Mouse (Mus musculus) CH12.LX (cell line): ENCODE data around the gene Olfr1395. TPM values are rescaled to one million over a fixed set of nuclear protein-coding genes. Genes with fewer than 3 reads are reported as not detected.

Experiments
- DNase-seq: peaks from one replicate; pipeline ENCODE4 v3.0.0-alpha.2; 2013; ENCODE audit errors: extremely low read depth
- H3K27ac ChIP-seq: 2 replicates; pipeline ENCODE4 v1.5.1; 2012; ENCODE audit warnings: low read depth, mild to moderate bottlenecking, control low read depth, moderate library complexity; ENCODE audit not compliant: insufficient read depth
- H3K27me3 ChIP-seq: replicated peaks from 2 replicates; pipeline ENCODE3; 2012; ENCODE audit warnings: inconsistent platforms
- H3K36me3 ChIP-seq, 2 experiments: replicated peaks in 1 of 2; 2 replicates each; pipeline versions ENCODE3 to v1.6.1; 2012; ENCODE audit warnings: inconsistent platforms in 1 of 2, low read length in 1 of 2, mild to moderate bottlenecking in 1 of 2, mixed read lengths in 1 of 2, moderate library complexity in 1 of 2; ENCODE audit not compliant: control insufficient read depth in 1 of 2, insufficient read depth in 1 of 2
- H3K4me1 ChIP-seq, 2 experiments: 2 replicates each; pipeline ENCODE4 v1.6.1; 2012; ENCODE audit warnings: inconsistent platforms in 1 of 2, moderate library complexity in 1 of 2; ENCODE audit not compliant: insufficient read depth in 2 of 2, control insufficient read depth in 1 of 2
- H3K4me2 ChIP-seq: 2 replicates; pipeline ENCODE4 v1.6.1; 2012; ENCODE audit warnings: low read depth, mild to moderate bottlenecking, control low read depth; ENCODE audit not compliant: poor library complexity, insufficient read depth, severe bottlenecking
- H3K4me3 ChIP-seq, 3 experiments: fragments of 150-350 bp in 1 of 3; sonication (generic) in 1 of 3; replicated peaks in 1 of 3; 2 replicates each; pipeline versions ENCODE3 to v1.5.1; 2011 to 2012; ENCODE audit warnings: low read depth in 2 of 3, low read length in 2 of 3, mild to moderate bottlenecking in 2 of 3, moderate library complexity in 2 of 3, control low read depth in 1 of 3, improper control_type of control experiment in 1 of 3, inconsistent platforms in 1 of 3, mixed read lengths in 1 of 3; ENCODE audit not compliant: poor library complexity in 1 of 3
- H3K79me2 ChIP-seq: replicated peaks from 2 replicates; pipeline ENCODE4 v1.6.1; 2012; ENCODE audit warnings: mild to moderate bottlenecking, moderate library complexity; ENCODE audit not compliant: control insufficient read depth, poor library complexity, insufficient read depth, severe bottlenecking; ENCODE audit errors: extremely low read depth
- H3K9ac ChIP-seq: 2 replicates; pipeline ENCODE4 v1.6.1; 2012; ENCODE audit warnings: low read depth, mild to moderate bottlenecking, control low read depth, moderate library complexity; ENCODE audit not compliant: insufficient read depth
- H3K9me3 ChIP-seq: replicated peaks from 2 replicates; pipeline ENCODE3; 2012; ENCODE audit warnings: low read length, inconsistent platforms, mixed read lengths
- CHD1 ChIP-seq: IDR thresholded peaks from 2 replicates; pipeline ENCODE4 v1.6.1; 2012; ENCODE audit warnings: low read depth, low read length, improper control_type of control experiment, inconsistent platforms
- CHD2 ChIP-seq: IDR thresholded peaks from 2 replicates; pipeline ENCODE4 v1.6.1; 2011; ENCODE audit warnings: low read length, improper control_type of control experiment
- CTCF ChIP-seq, 2 experiments: IDR thresholded peaks in 1 of 2; conservative IDR thresholded peaks in 1 of 2; 2 replicates each; pipeline ENCODE4 v1.5.1; 2011 to 2012; ENCODE audit warnings: low read depth in 2 of 2, low read length in 2 of 2, improper control_type of control experiment in 1 of 2, inconsistent platforms in 1 of 2, mild to moderate bottlenecking in 1 of 2, moderate library complexity in 1 of 2
- E2F4 ChIP-seq: IDR thresholded peaks from 2 replicates; pipeline ENCODE4 v1.6.1; 2011; ENCODE audit warnings: low read depth, low read length, improper control_type of control experiment; ENCODE audit not compliant: insufficient replicate concordance
- ELF1 ChIP-seq: IDR thresholded peaks from 2 replicates; pipeline ENCODE4 v1.6.1; 2014; ENCODE audit warnings: low read depth, mild to moderate bottlenecking, inconsistent platforms, low read length, improper control_type of control experiment
- EP300 ChIP-seq: IDR thresholded peaks from 2 replicates; pipeline ENCODE4 v1.6.1; 2011; ENCODE audit warnings: low read length, improper control_type of control experiment
- GABPA ChIP-seq: IDR thresholded peaks from 2 replicates; pipeline ENCODE4 v1.6.1; 2012; ENCODE audit warnings: low read depth, low read length, improper control_type of control experiment, inconsistent platforms; ENCODE audit not compliant: insufficient replicate concordance
- HCFC1 ChIP-seq: IDR thresholded peaks from 2 replicates; pipeline ENCODE4 v1.6.1; 2012; ENCODE audit warnings: low read depth, mild to moderate bottlenecking, inconsistent platforms, low read length, improper control_type of control experiment
- IRF4 ChIP-seq: IDR thresholded peaks from 2 replicates; pipeline ENCODE4 v1.6.1; 2014; ENCODE audit warnings: low read depth, mild to moderate bottlenecking, inconsistent platforms, low read length, improper control_type of control experiment
- JUN ChIP-seq: IDR thresholded peaks from 2 replicates; pipeline ENCODE4 v1.6.1; 2011; ENCODE audit warnings: low read depth, mild to moderate bottlenecking, low read length, improper control_type of control experiment, moderate library complexity; ENCODE audit not compliant: insufficient read depth
- JUND ChIP-seq: conservative IDR thresholded peaks from 2 replicates; pipeline ENCODE4 v1.6.1; 2011; ENCODE audit warnings: low read depth, low read length, improper control_type of control experiment
- KAT2A ChIP-seq: IDR thresholded peaks from 2 replicates; pipeline ENCODE4 v1.6.1; 2012; ENCODE audit warnings: low read length, improper control_type of control experiment, inconsistent platforms; ENCODE audit not compliant: insufficient replicate concordance
- MAFK ChIP-seq: IDR thresholded peaks from 2 replicates; pipeline ENCODE4 v1.6.1; 2011; ENCODE audit warnings: low read length, improper control_type of control experiment; ENCODE audit not compliant: insufficient replicate concordance
- MAX ChIP-seq: IDR thresholded peaks from 2 replicates; pipeline ENCODE4 v1.6.1; 2011; ENCODE audit warnings: low read length, improper control_type of control experiment
- MAZ ChIP-seq: IDR thresholded peaks from 2 replicates; pipeline ENCODE4 v1.6.1; 2012; ENCODE audit warnings: low read depth, mild to moderate bottlenecking, inconsistent platforms, low read length, improper control_type of control experiment, moderate library complexity
- MEF2A ChIP-seq: IDR thresholded peaks from 2 replicates; pipeline ENCODE4 v1.6.1; 2014; ENCODE audit warnings: low read depth, mild to moderate bottlenecking, inconsistent platforms, low read length, improper control_type of control experiment, borderline replicate concordance
- MYC ChIP-seq: IDR thresholded peaks from 2 replicates; pipeline ENCODE4 v1.6.1; 2011; ENCODE audit warnings: low read depth, mild to moderate bottlenecking, improper control_type of control experiment, low read length
- NRF1 ChIP-seq: IDR thresholded peaks from 2 replicates; pipeline ENCODE4 v1.6.1; 2014; ENCODE audit warnings: low read depth, mild to moderate bottlenecking, inconsistent platforms, low read length, improper control_type of control experiment, moderate library complexity
- POLR2A ChIP-seq: IDR thresholded peaks from 2 replicates; pipeline ENCODE4 v1.6.1; 2011; ENCODE audit warnings: low read depth, mild to moderate bottlenecking, improper control_type of control experiment, low read length
- POLR2AphosphoS2 ChIP-seq: IDR thresholded peaks from 2 replicates; pipeline ENCODE4 v1.6.1; 2011; ENCODE audit warnings: low read depth, low read length, improper control_type of control experiment
- RAD21 ChIP-seq: IDR thresholded peaks from 2 replicates; pipeline ENCODE4 v1.6.1; 2011; ENCODE audit warnings: low read depth, mild to moderate bottlenecking, low read length, improper control_type of control experiment, moderate library complexity
- RCOR1 ChIP-seq: conservative IDR thresholded peaks from 2 replicates; pipeline ENCODE4 v1.6.1; 2012; ENCODE audit warnings: low read depth, mild to moderate bottlenecking, inconsistent platforms, low read length, improper control_type of control experiment
- SIN3A ChIP-seq: IDR thresholded peaks from 2 replicates; pipeline ENCODE4 v1.6.1; 2012; ENCODE audit warnings: low read length, improper control_type of control experiment, inconsistent platforms
- SMC3 ChIP-seq: IDR thresholded peaks from 2 replicates; pipeline ENCODE4 v1.6.1; 2011; ENCODE audit warnings: low read depth, low read length, improper control_type of control experiment
- TBP ChIP-seq: conservative IDR thresholded peaks from 2 replicates; pipeline ENCODE4 v1.6.1; 2011; ENCODE audit warnings: low read depth, low read length, improper control_type of control experiment
- TCF12 ChIP-seq: IDR thresholded peaks from 2 replicates; pipeline ENCODE4 v1.6.1; 2014; ENCODE audit warnings: low read depth, mild to moderate bottlenecking, inconsistent platforms, low read length, improper control_type of control experiment
- UBTF ChIP-seq: IDR thresholded peaks from 2 replicates; pipeline ENCODE4 v1.6.1; 2012; ENCODE audit warnings: low read depth, mild to moderate bottlenecking, inconsistent platforms, low read length, improper control_type of control experiment, moderate library complexity
- USF1 ChIP-seq: IDR thresholded peaks from 2 replicates; pipeline ENCODE4 v1.6.1; 2014; ENCODE audit warnings: low read depth, mild to moderate bottlenecking, inconsistent platforms, low read length, improper control_type of control experiment
- USF2 ChIP-seq: conservative IDR thresholded peaks from 2 replicates; pipeline ENCODE4 v1.6.1; 2011; ENCODE audit warnings: low read depth, low read length, improper control_type of control experiment
- ZKSCAN1 ChIP-seq: IDR thresholded peaks from 2 replicates; pipeline ENCODE4 v1.6.1; 2012; ENCODE audit warnings: low read depth, inconsistent platforms, low read length, improper control_type of control experiment, borderline replicate concordance
- ZMIZ1 ChIP-seq: IDR thresholded peaks from 2 replicates; pipeline ENCODE4 v1.6.1; 2012; ENCODE audit warnings: low read depth, mild to moderate bottlenecking, inconsistent platforms, low read length, improper control_type of control experiment
- dilution Hi-C: fragments of 300-500 bp; cut with MboI; formaldehyde crosslinking; loops from 2 replicates; pipeline ENCODE4 v1.14.3; 2020; ENCODE audit warnings: low sequenced_read_pairs; ENCODE audit not compliant: extremely low pct_unique_long_range_greater_than_20kb, extremely low pct_ligation_motif_present
- in situ Hi-C: fragments of 300-500 bp; cut with MboI; formaldehyde crosslinking; loops from 3 replicates; pipeline ENCODE4 v1.14.3; 2019; ENCODE audit warnings: low sequenced_read_pairs, low pct_ligation_motif_present, low pct_unique_long_range_greater_than_20kb, mixed read lengths
- polyA plus RNA-seq: library from polyadenylated mRNA; unstranded; fragments of >175 nt; gene quantifications from 2 replicates; pipeline ENCODE4 v1.2.1, GENCODE M21; 2012; ENCODE audit warnings: low read depth; ENCODE audit not compliant: insufficient read length
- total RNA-seq, 2 experiments: library from RNA; depleted of rRNA; stranded (reverse); fragments of 300-350 nt in 1 of 2; fragments of >200 nt in 1 of 2; gene quantifications; 2 replicates each; pipeline ENCODE4 v1.2.3; 2012 to 2014

Olfr1395 gene
- total RNA-seq (2012; rRNA removed) (not detected in 2 replicates), total RNA-seq (2014; rRNA removed) (not detected in 2 replicates), polyA plus RNA-seq (not detected in 2 replicates)

DNA sequence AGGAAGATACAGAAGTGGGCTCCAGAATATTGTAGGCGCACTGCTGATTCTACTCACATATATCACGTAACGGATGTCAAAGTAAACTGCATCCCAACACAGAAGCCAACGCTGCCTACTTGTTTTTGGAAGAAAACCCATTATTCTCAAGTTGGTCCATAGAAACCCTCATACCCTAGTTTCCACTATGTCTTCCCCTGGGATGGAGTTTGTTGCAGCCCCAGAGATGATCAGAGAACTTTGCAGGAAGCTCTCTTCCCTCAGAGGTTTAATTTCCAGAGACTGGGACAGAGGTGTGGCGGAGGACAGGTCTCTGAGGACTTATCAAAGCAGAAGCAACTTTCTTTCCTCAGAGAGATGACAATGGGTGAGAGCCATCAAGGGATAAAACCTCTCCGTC, at the start of gene Olfr1395:
TSS of gene Olfr1395 (plus strand) at position 301 of the 400 bp plus-strand sequence.
- Histone ChIP-seq H3K9ac (no peak within 1 kb of the TSS), H3K4me2 (no peak within 1 kb of the TSS), H3K4me1 (no peaks in the 10 kb centered on the region), H3K27me3 (no peaks in the 10 kb centered on the region), H3K27ac (no peak within 1 kb of the TSS), H3K79me2 (no peaks in the 10 kb centered on the region), H3K36me3 (no peaks in the 10 kb centered on the region), H3K4me3 (no peak within 1 kb of the TSS), H3K9me3 (no peaks in the 10 kb centered on the region)
- DNase-seq: no peak
- dilution Hi-C loops: no loop called here
- no peak for TF ChIP-seq MEF2A
- TF ChIP-seq JUND: no peak
- TF ChIP-seq USF1: no peak
- no peak for TF ChIP-seq HCFC1
- TF ChIP-seq RCOR1: no peak
- TF ChIP-seq TCF12: no peak
- no peak for TF ChIP-seq ELF1
- no peak for TF ChIP-seq MYC
- no peak for TF ChIP-seq IRF4
- TF ChIP-seq NRF1: no peak
- no peak for TF ChIP-seq CHD2
- TF ChIP-seq GABPA: no peak
- TF ChIP-seq RAD21: no peak
- TF ChIP-seq MAX: no peak
- no peak for TF ChIP-seq ZMIZ1
- no peak for TF ChIP-seq SMC3
- no peak for TF ChIP-seq UBTF
- TF ChIP-seq KAT2A: no peak
- TF ChIP-seq E2F4: no peak
- TF ChIP-seq MAZ: no peak
- in situ Hi-C loops: no loop called here

GRCm38 (mm10) chr11:49092786-49093185, 49.3 kb upstream of the Olfr1395 start:
- no peaks in the 10 kb centered on the region; the same call in 1 of the 2 replicates for H3K79me2 ChIP-seq
- no peak overlapping the region for H3K9ac ChIP-seq
- TF ChIP-seq POLR2AphosphoS2 (no peak), EP300 (no peak), RAD21 (no peak), MAFK (no peak), MAZ (no peak), TBP (no peak), CHD1 (no peak), USF1 (no peak), POLR2A (no peak), ZKSCAN1 (no peak), GABPA (no peak), CHD2 (no peak), JUN (no peak), MEF2A (no peak), USF2 (no peak), UBTF (no peak), CTCF (conservative IDR thresholded peaks at IDR 0.05 in 1 of 2, IDR thresholded peaks at IDR 0.05 in 1 of 2; ENCODE audit: low read depth in 2 of 2, low read length in 2 of 2) (no peak), SIN3A (no peak)
- no peak for DNase-seq
- dilution Hi-C loops: no loop called here
- no peak overlapping the region for H3K27ac ChIP-seq
- no peak overlapping the region for H3K4me3 ChIP-seq
- no peaks in the 10 kb centered on the region for H3K9me3 ChIP-seq
- in situ Hi-C loops: no loop called here
- no peaks in the 10 kb centered on the region for H3K27me3 ChIP-seq
- H3K36me3 ChIP-seq: no peaks in the 10 kb centered on the region
- no peak overlapping the region for H3K4me2 ChIP-seq
- H3K4me1 ChIP-seq: peaks cover 0 to 13% of the 10 kb centered on the region in 2 experiments; a peak in 3 of 4 replicates
